Mouse (Mus musculus) thymus, postnatal 10 days (tissue): ENCODE results near the gene Fbxl17.
A peak's percentile ranks its signal among the peaks of the same experiment; 100 is the strongest.

Source experiments
- DNase-seq, 2 experiments: peaks; one replicate each; pipeline ENCODE4 v3.0.0; 2021; ENCODE audit warnings: low spot score in 2 of 2

Fbxl17 gene

GRCm38 (mm10) chr17:63499636-63500155 is at the start of gene Fbxl17:
TSS of gene Fbxl17 (minus strand) at chr17:63500017.
- peak; percentile 56 to 58 for DNase-seq

- DNase-seq, result no peak
These were observed 47.6 kb upstream of the Fbxl17 start for GRCm38 (mm10) chr17:63547465-63547864.

- DNase-seq, result no peak
These were observed 34.9 kb upstream of the Fbxl17 start for GRCm38 (mm10) chr17:63534576-63535265.

- no peak for DNase-seq
These were observed 33.4 kb upstream of the Fbxl17 start for GRCm38 (mm10) chr17:63533074-63533836.

GRCm38 (mm10) chr17:63529476-63529875 is 29.7 kb upstream of the Fbxl17 start:
- no peak for DNase-seq

GRCm38 (mm10) chr17:63520691-63521090 is 20.9 kb upstream of the Fbxl17 start:
- DNase-seq, result no peak

- no peak for DNase-seq
These were observed 10.6 kb upstream of the Fbxl17 start for GRCm38 (mm10) chr17:63510451-63510850.

- DNase-seq, result no peak
These were observed 1.3 kb upstream of the Fbxl17 start for GRCm38 (mm10) chr17:63501091-63501490.

GRCm38 (mm10) chr17:63500156-63500834 is 478 bp upstream of the Fbxl17 start:
- peak; percentile 78 to 82 for DNase-seq

- peak; percentile 49 to 54 for DNase-seq
These were observed 841 bp downstream of the Fbxl17 start for GRCm38 (mm10) chr17:63498717-63499635.

- DNase-seq, result no peak
These were observed 1.6 kb downstream of the Fbxl17 start for GRCm38 (mm10) chr17:63498182-63498716.

GRCm38 (mm10) chr17:63497206-63497731 is 2.5 kb downstream of the Fbxl17 start:
- DNase-seq, result no peak

- DNase-seq, result no peak
These were observed 3.7 kb downstream of the Fbxl17 start for GRCm38 (mm10) chr17:63496153-63496552.

GRCm38 (mm10) chr17:63493876-63494580 is 5.8 kb downstream of the Fbxl17 start:
- no peak for DNase-seq

- DNase-seq, result peak; percentile 11 to 33
These were observed 6.5 kb downstream of the Fbxl17 start for GRCm38 (mm10) chr17:63493274-63493673.

GRCm38 (mm10) chr17:63492665-63493273 is 7.0 kb downstream of the Fbxl17 start:
- DNase-seq, result no peak

- no peak for DNase-seq
These were observed 10.3 kb downstream of the Fbxl17 start for GRCm38 (mm10) chr17:63489525-63489924.

- DNase-seq, result peak; percentile 9 to 53
These were observed 32.0 kb downstream of the Fbxl17 start for GRCm38 (mm10) chr17:63467866-63468265.

GRCm38 (mm10) chr17:63465239-63465638 is 34.6 kb downstream of the Fbxl17 start:
- DNase-seq, result no peak

- no peak for DNase-seq
These were observed 37.3 kb downstream of the Fbxl17 start for GRCm38 (mm10) chr17:63462512-63462911.
